Mouse (Mus musculus) liver (tissue): Measurements from ENCODE around the gene Zdhhc20.

Experiments
- DNase-seq: peaks from one replicate; pipeline ENCODE4 v3.0.0-alpha.2; 2020; ENCODE audit warnings: mixed read lengths

Zdhhc20 gene

GRCm38 (mm10) chr14:57820839-57821238 lies 69.2 kb downstream of the Zdhhc20 start:
- DNase-seq: no peak

- DNase-seq: no peak
Measured at GRCm38 (mm10) chr14:57811844-57812243, 78.2 kb downstream of the Zdhhc20 start.

GRCm38 (mm10) chr14:57810886-57811285 lies 79.2 kb downstream of the Zdhhc20 start:
- DNase-seq: no peak

GRCm38 (mm10) chr14:57808558-57808957 lies 81.5 kb downstream of the Zdhhc20 start:
- DNase-seq: peak; percentile 32

- no peak for DNase-seq
Measured at GRCm38 (mm10) chr14:57803731-57804130, 86.3 kb downstream of the Zdhhc20 start.

GRCm38 (mm10) chr14:57797991-57798931 lies 91.8 kb downstream of the Zdhhc20 start, which contains the start of gene Sap18:
Gene Sap18 (plus strand): TSS chr14:57798180.
- peak; percentile 99 for DNase-seq

GRCm38 (mm10) chr14:57797551-57797950 lies 92.5 kb downstream of the Zdhhc20 start:
- peak; percentile 22 for DNase-seq

- DNase-seq: no peak
Measured at GRCm38 (mm10) chr14:57791171-57791570, 98.9 kb downstream of the Zdhhc20 start.

GRCm38 (mm10) chr14:57789759-57790158 lies 100.3 kb downstream of the Zdhhc20 start:
- no peak for DNase-seq

GRCm38 (mm10) chr14:57789311-57789710 lies 100.8 kb downstream of the Zdhhc20 start:
- no peak for DNase-seq

GRCm38 (mm10) chr14:57787406-57787805 lies 102.7 kb downstream of the Zdhhc20 start:
- DNase-seq: no peak
